Mouse (Mus musculus) intestine, embryonic 16.5 days (tissue): ENCODE measurements around the gene Cabp1. TPM values are rescaled to one million over a fixed set of nuclear protein-coding genes. Genes with fewer than 3 reads are reported as not detected.

Experiments used
- ATAC-seq: fragments of 200-750 bp; cut with Nextera tagmentation; 2 replicates; pipeline ENCODE4 v1.8.0; 2017; ENCODE audit warnings: moderate TSS enrichment, moderate library complexity
- H3K27ac ChIP-seq: fragments of 300-500 bp; sonication (generic); 2 replicates; pipeline ENCODE4 v1.5.1; 2014; ENCODE audit warnings: mild to moderate bottlenecking, low read length
- H3K27me3 ChIP-seq: fragments of 300-500 bp; sonication (generic); replicated peaks from 2 replicates; pipeline ENCODE4 v1.6.1; 2014; ENCODE audit warnings: low read length, control low read depth, mixed read lengths; ENCODE audit not compliant: control insufficient read depth, insufficient read depth
- H3K36me3 ChIP-seq: fragments of 300-500 bp; sonication (generic); 2 replicates; pipeline ENCODE4 v1.6.1; 2014; ENCODE audit warnings: low read length, control low read depth; ENCODE audit not compliant: control insufficient read depth, insufficient read depth
- H3K4me1 ChIP-seq: fragments of 300-500 bp; sonication (generic); 2 replicates; pipeline ENCODE4 v1.6.1; 2014; ENCODE audit warnings: low read length, control low read depth, mixed read lengths; ENCODE audit not compliant: control insufficient read depth, insufficient read depth
- H3K4me2 ChIP-seq: fragments of 300-500 bp; sonication (generic); 2 replicates; pipeline ENCODE4 v1.6.1; 2014; ENCODE audit warnings: low read depth, low read length, control low read depth
- H3K4me3 ChIP-seq: fragments of 300-500 bp; sonication (generic); 2 replicates; pipeline ENCODE4 v1.5.1; 2014; ENCODE audit warnings: mild to moderate bottlenecking, low read length
- H3K9ac ChIP-seq: fragments of 300-500 bp; sonication (generic); 2 replicates; pipeline ENCODE4 v1.6.1; 2014; ENCODE audit warnings: low read depth, low read length
- H3K9me3 ChIP-seq: fragments of 300-500 bp; sonication (generic); 2 replicates; pipeline ENCODE4 v1.6.1; 2016; ENCODE audit warnings: low read length, control low read depth; ENCODE audit not compliant: control insufficient read depth
- WGBS: fragments of 180-500 bp; shearing (Covaris S2); extraction: QIAGEN DNeasy Blood & Tissue Kit; methylation state at CpG from one replicate; pipeline ENCODE4 v1.1.7; 2014; 5-methylcytosine and 5-hydroxymethylcytosine counted together
- polyA plus RNA-seq: library from polyadenylated mRNA; unstranded; fragments of >200 nt; fragmentation: Nextera tagmentation; extraction: Ambion mirVana; gene quantifications from 2 replicates; pipeline ENCODE4 v1.2.1, GENCODE M21; 2015

Gene Cabp1
- polyA plus RNA-seq, 1 experiment from 2014 or later = 1.2 TPM

DNA sequence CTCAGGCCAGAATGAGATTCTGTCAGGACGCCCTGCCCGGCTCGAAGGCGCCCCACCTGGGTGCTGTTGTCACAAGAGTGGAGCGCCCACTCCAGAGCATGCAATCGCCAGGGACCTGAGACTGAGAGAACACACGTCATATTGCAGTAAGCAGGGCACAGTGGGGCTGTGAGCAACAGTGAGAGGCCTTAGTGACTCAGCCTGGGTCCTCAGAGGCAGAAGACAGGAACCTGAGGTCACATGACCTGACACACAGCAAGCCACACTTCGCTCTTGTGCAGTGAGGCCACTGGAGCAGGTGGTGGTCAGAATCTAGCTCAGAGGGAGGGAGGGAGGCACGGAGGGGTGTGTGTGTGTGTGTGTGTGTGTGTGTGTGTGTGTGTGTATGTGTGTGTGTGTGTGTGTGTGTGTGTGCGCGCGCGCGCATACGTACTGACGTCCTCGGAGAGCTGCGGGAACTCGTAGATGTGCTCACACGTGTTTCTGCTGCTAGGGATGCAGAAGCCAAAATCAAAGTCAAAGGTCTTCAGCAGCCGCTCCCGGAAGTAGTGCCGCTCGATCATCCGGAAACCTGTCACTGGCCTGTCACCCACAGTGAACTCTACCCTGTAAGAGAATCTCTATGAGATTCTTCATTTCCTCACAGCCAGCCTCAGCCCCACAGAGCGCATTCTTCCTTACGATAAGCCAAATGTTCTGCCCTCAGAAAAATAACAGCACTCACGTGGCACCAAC is 67.4 kb downstream of the Cabp1 start:
- no peak overlapping the region for H3K9ac ChIP-seq
- no peaks in the 10 kb centered on the region for H3K27me3 ChIP-seq
- 88% methylated on average over 28 of the region's 28 CpGs for WGBS
- H3K27ac ChIP-seq = no peak overlapping the region
- H3K4me1 ChIP-seq = peaks cover 10% of the 10 kb centered on the region; the same call in 1 of the 2 replicates
- ATAC-seq = no peak
- no peaks in the 10 kb centered on the region for H3K9me3 ChIP-seq
- no peak overlapping the region for H3K4me2 ChIP-seq
- H3K4me3 ChIP-seq = no peak overlapping the region
- peaks cover 9% of the 10 kb centered on the region for H3K36me3 ChIP-seq

DNA sequence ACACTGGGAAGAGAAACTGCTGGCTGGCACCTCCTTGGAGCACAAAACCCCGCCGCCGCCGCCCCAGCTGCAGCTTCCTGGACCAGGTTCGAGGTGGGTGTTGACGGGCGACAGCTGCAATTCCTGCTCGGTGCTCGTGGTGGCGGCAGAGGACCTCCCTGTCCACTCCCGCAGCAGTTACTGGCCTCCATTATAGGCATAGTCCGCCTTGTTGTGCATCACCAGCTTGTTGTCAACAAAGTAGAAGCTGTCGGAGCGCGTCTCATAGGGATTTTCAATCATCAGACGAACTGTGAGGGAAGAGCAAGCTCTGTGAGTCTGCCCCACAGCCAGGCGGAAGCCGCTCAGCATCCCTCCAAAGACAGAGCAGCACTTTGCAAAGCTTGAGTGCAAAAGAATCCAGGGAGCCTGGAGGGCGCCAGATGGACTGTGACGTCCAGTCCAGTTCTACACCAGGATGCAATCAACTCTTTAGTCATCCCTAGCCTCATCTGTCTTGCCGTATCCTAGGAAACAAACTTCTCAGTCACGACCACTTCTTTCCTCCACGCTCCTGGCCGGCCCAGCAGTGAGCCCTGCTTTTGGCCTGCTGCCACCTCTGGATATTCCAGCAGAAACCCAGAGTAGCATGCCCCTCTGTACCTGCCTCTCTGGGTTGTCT is 68.8 kb downstream of the Cabp1 start:
- H3K4me3 ChIP-seq = no peak overlapping the region
- no peaks in the 10 kb centered on the region for H3K9me3 ChIP-seq
- peak overlapping the region; percentile 40; the same call in 1 of the 2 replicates for H3K9ac ChIP-seq
- 23% methylated on average over 24 of the region's 24 CpGs for WGBS
- no peak overlapping the region for H3K4me2 ChIP-seq
- peaks cover 9% of the 10 kb centered on the region for H3K36me3 ChIP-seq
- no peaks in the 10 kb centered on the region for H3K27me3 ChIP-seq
- peak overlapping the region; percentile 13; the same call in 1 of the 2 replicates for H3K27ac ChIP-seq
- H3K4me1 ChIP-seq = peaks cover 10% of the 10 kb centered on the region; the same call in 1 of the 2 replicates
- ATAC-seq = peak; percentile 78

DNA sequence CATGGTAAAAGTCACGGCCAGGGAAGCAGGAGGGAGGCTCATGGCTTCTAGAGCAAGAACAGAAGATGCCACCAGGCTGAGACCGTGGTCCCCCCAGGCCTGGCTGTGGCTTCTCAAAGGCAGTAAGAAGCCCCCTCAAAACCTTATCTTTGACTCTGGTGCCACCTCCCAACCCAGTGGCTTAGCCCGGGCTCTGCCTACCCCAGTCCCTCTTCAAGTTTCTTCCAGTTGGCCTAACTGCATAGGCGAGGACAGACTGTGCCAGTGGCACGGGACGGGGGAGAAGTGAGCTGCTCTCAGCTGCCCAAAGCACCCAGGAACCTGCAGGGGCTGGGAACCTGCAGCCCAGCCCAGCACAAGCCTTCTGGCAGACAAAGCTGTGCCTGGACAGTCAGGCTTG is 69.5 kb downstream of the Cabp1 start:
- peaks cover 10% of the 10 kb centered on the region; the same call in 1 of the 2 replicates for H3K4me1 ChIP-seq
- H3K27ac ChIP-seq = no peak overlapping the region
- no peak overlapping the region for H3K9ac ChIP-seq
- no peaks in the 10 kb centered on the region for H3K27me3 ChIP-seq
- ATAC-seq = peak; percentile 7; the same call in 1 of the 2 replicates
- H3K4me2 ChIP-seq = no peak overlapping the region
- H3K9me3 ChIP-seq = no peaks in the 10 kb centered on the region
- no peak overlapping the region for H3K4me3 ChIP-seq
- H3K36me3 ChIP-seq = peaks cover 9% of the 10 kb centered on the region
- 94% methylated on average over 6 of the region's 6 CpGs for WGBS

DNA sequence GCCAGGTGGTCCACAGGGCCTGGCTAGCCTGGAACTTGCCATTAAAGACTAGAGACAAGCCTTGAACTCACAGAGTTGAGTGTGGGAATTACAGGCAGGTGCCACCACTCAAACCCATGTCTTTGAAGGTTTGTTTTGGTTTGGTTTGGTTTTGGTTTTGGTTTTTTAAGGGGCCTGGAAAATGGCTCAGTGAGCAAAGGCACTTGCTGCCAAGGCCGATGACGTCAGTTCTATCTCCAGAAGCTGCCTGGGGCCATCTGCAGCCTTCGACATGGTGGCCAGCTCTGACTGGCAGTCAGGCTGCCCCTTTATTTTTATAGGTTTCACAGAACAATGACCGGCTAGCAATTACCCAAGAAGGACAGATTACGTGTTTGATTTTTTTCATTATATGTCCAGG is 73.2 kb downstream of the Cabp1 start:
- ATAC-seq = no peak
- no peak overlapping the region for H3K9ac ChIP-seq
- H3K4me1 ChIP-seq = peaks cover 18% of the 10 kb centered on the region
- no peak overlapping the region for H3K27ac ChIP-seq
- H3K36me3 ChIP-seq = peaks cover 11% of the 10 kb centered on the region; the same call in 1 of the 2 replicates
- no peak overlapping the region for H3K4me3 ChIP-seq
- no peak overlapping the region for H3K4me2 ChIP-seq
- H3K9me3 ChIP-seq = no peaks in the 10 kb centered on the region
- no peaks in the 10 kb centered on the region for H3K27me3 ChIP-seq
- WGBS = 85% methylated on average over 5 of the region's 5 CpGs

DNA sequence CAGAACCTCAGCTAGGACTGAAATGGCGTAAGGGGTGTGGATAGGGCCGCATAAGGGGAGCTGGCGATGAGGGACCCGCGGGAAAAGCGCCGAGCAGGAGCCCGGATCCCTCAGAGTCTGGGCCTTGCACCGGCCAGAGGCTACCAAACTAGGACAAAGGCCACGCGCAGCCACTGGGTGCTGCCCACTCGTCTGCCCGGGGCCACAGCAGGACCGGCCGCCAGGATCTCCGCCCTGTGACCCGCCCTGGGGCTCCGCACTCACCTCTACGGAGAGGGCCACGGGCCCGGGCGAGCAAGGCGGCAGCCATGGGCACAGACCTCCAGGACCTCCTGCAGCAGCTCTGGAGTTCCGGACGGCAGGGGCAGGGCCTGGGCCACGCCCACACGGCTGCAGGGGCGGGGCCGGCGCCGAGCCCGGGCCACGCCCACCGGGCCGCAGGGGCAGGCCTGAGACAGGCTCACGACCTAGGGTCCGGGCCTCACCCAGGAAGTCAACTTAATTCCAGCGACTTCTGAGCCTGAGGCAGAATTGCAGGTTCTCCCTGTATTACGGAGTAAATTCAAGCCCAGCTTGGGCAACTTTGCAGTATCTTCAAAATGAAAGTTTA is 75.1 kb downstream of the Cabp1 start, which contains the start of gene Acads:
Gene Acads (minus strand): TSS at position 386 of the 610 bp plus-strand sequence.
- Histone ChIP-seq H3K4me1 (peaks cover 9% of the 10 kb centered on the region; the same call in 1 of the 2 replicates), H3K27ac (peak within 1 kb of the TSS; percentile 88), H3K4me2 (peak within 1 kb of the TSS; percentile 74), H3K9ac (peak within 1 kb of the TSS; percentile 96), H3K4me3 (peak within 1 kb of the TSS; percentile 97), H3K27me3 (no peaks in the 10 kb centered on the region), H3K9me3 (no peaks in the 10 kb centered on the region), H3K36me3 (peaks cover 9% of the 10 kb centered on the region; the same call in 1 of the 2 replicates)
- WGBS = under 1% methylated on average over 39 of the region's 39 CpGs
- ATAC-seq = peak; percentile 96

Other genes with a start within 250 kb of the Cabp1 start
- 16.1 and 21.7 TPM in 2 replicates for gene Hnf1a, start 223.3 kb downstream of the Cabp1 start, polyA plus RNA-seq
- 8.1 and 8.6 TPM in 2 replicates for gene Sppl3, start 183.2 kb downstream of the Cabp1 start, polyA plus RNA-seq
- gene Gm10401, start 96.1 kb downstream of the Cabp1 start, polyA plus RNA-seq = 17.6 and 22.0 TPM in 2 replicates
- 150 and 162 TPM in 2 replicates for gene Acads, start 75.0 kb downstream of the Cabp1 start, polyA plus RNA-seq
- 22.1 and 23.2 TPM in 2 replicates for gene Unc119b, start 59.4 kb downstream of the Cabp1 start, polyA plus RNA-seq
- 68.5 and 82.4 TPM in 2 replicates for gene Mlec, start 36.2 kb downstream of the Cabp1 start, polyA plus RNA-seq
- gene Pop5, start 41.5 kb upstream of the Cabp1 start, polyA plus RNA-seq = 124 and 141 TPM in 2 replicates
- gene Rnf10, start 78.5 kb upstream of the Cabp1 start, polyA plus RNA-seq = 90.4 and 92.6 TPM in 2 replicates
- gene Coq5, start 85.3 kb upstream of the Cabp1 start, polyA plus RNA-seq = 64.2 and 72.9 TPM in 2 replicates
- gene Dynll1, start 106.6 kb upstream of the Cabp1 start, polyA plus RNA-seq = 1,024 and 1,116 TPM in 2 replicates
- 67.9 and 121 TPM in 2 replicates for gene Srsf9, start 132.8 kb upstream of the Cabp1 start, polyA plus RNA-seq
- gene Gatc, start 146.8 kb upstream of the Cabp1 start, polyA plus RNA-seq = 23.4 and 23.9 TPM in 2 replicates
- gene Triap1, start 146.8 kb upstream of the Cabp1 start, polyA plus RNA-seq = 62.0 and 67.4 TPM in 2 replicates
- gene Cox6a1, start 154.6 kb upstream of the Cabp1 start, polyA plus RNA-seq = 1,462 and 1,500 TPM in 2 replicates
- 3.0 and 4.5 TPM in 2 replicates for gene Msi1, start 235.2 kb upstream of the Cabp1 start, polyA plus RNA-seq